Mouse (Mus musculus) CH12.LX (cell line): ENCODE results near the gene Gen1.

Experiments
- CTCF ChIP-seq, 2 experiments: IDR thresholded peaks in 1 of 2; conservative IDR thresholded peaks in 1 of 2; 2 replicates each; pipeline ENCODE4 v1.5.1; 2011 to 2012; ENCODE audit warnings: low read depth in 2 of 2, low read length in 2 of 2, improper control_type of control experiment in 1 of 2, inconsistent platforms in 1 of 2, mild to moderate bottlenecking in 1 of 2, moderate library complexity in 1 of 2
- MAFK ChIP-seq: IDR thresholded peaks from 2 replicates; pipeline ENCODE4 v1.6.1; 2011; ENCODE audit warnings: low read length, improper control_type of control experiment; ENCODE audit not compliant: insufficient replicate concordance
- NRF1 ChIP-seq: IDR thresholded peaks from 2 replicates; pipeline ENCODE4 v1.6.1; 2014; ENCODE audit warnings: low read depth, mild to moderate bottlenecking, inconsistent platforms, low read length, improper control_type of control experiment, moderate library complexity
- POLR2A ChIP-seq: IDR thresholded peaks from 2 replicates; pipeline ENCODE4 v1.6.1; 2011; ENCODE audit warnings: low read depth, mild to moderate bottlenecking, improper control_type of control experiment, low read length
- ZMIZ1 ChIP-seq: IDR thresholded peaks from 2 replicates; pipeline ENCODE4 v1.6.1; 2012; ENCODE audit warnings: low read depth, mild to moderate bottlenecking, inconsistent platforms, low read length, improper control_type of control experiment

GRCm38 (mm10) chr12:11273185-11273584, 7.6 kb upstream of the Gen1 start:
- no peak for TF ChIP-seq ZMIZ1
- TF ChIP-seq CTCF (conservative IDR thresholded peaks at IDR 0.05 in 1 of 2, IDR thresholded peaks at IDR 0.05 in 1 of 2; ENCODE audit: low read depth in 2 of 2, low read length in 2 of 2) = no peak
- TF ChIP-seq MAFK = no peak
- no peak for TF ChIP-seq POLR2A
- no peak for TF ChIP-seq NRF1
